Mouse (Mus musculus) thymus, postnatal 0 days (tissue): ENCODE results near the gene Cd180. TPM values are rescaled to one million over a fixed set of nuclear protein-coding genes. Genes with fewer than 3 reads are reported as not detected.
"Not testable (repeated sequence)": the region's sequence is repeated elsewhere in the genome, so short reads cannot be mapped to it uniquely, and the experiment has no call there.

ENCODE experiments used
- DNase-seq: peaks from one replicate; pipeline ENCODE4 v3.0.0-alpha.2; 2015; ENCODE audit warnings: low spot score
- polyA plus RNA-seq: library from polyadenylated mRNA; unstranded; fragments of >200 nt; fragmentation: Nextera tagmentation; extraction: Ambion mirVana; gene quantifications from 2 replicates; pipeline ENCODE4 v1.2.1, GENCODE M21; 2015

Cd180 gene
- polyA plus RNA-seq, 1 experiment from 2014 or later, result 1.1 TPM

DNA sequence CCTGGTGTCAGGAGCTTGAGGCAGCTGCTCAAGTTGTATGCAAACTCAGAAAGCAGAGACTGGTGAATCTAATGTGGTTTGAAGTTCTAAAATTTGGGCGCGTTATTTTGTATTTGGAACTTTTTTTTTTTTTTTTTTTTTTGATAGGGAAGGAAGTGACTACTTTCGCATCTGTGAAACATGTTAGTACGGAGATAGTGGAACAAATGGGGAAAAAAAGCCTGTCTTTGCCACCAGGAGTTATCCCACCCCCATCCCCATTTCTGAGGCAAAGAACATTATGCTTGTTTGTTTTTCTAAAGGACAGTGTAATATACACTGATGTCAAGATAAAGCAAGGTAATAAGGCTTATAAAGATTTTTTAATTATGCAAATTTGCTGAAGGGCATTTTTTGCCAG lies 15.8 kb upstream of the Cd180 start:
- DNase-seq, result not testable (repeated sequence)

DNA sequence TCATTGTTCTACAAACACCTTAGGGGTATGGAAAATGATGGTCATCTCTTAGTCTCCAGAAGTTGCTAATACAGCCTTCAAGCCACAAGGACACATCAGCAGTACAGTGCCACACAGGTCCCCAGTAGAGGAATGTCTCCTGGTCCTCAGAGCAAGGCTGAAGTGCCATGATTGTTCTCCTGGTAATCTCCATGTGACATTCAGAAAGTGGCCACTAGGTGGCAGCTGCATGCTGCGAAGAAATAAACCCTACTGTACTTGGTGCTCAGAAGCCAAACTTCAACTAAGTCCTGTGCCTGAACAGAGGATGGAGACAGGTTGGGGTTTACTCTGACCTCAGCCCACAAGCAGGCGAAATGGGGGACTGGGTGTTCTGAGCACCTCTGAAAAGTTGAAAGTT lies 14.9 kb upstream of the Cd180 start:
- DNase-seq, result peak; percentile 80

DNA sequence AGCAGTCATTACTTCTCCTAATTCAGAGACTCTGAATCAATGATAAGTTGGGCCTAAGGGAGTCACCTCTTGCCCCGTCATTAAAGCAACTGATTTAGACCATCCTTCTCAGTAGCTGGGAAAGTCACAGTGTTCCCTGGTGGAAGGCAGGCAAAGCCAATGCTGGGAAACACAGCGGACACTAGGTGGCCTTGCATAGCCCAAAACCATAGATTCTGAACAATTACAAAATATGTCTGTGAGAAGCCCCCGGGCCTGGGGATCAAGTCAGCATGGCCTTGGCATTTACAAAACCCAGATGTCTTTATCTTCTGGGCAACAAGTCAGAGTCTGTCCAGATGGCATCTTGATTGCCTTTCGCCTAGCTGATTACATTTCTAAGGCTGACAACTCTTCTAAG lies 8.5 kb upstream of the Cd180 start:
- no peak for DNase-seq

DNA sequence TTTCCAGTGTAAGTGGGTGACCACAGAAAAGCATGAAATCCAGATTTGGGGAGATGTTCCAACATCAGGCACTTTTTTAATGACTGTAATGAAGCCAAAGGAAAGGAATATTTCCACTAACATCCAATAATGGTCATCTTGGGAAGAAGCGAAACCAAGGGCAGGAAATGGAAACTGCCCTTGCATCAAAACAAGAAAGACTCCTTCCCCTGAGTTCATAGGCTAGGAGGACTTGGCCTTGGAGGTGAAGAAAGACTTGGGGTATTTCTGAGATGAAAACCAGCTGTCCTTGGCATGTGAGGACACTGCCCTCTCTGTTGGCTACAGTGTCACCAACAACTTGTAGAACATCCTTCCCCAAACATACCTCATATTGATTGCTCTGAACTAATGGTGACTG lies 5.2 kb upstream of the Cd180 start:
- no peak for DNase-seq

DNA sequence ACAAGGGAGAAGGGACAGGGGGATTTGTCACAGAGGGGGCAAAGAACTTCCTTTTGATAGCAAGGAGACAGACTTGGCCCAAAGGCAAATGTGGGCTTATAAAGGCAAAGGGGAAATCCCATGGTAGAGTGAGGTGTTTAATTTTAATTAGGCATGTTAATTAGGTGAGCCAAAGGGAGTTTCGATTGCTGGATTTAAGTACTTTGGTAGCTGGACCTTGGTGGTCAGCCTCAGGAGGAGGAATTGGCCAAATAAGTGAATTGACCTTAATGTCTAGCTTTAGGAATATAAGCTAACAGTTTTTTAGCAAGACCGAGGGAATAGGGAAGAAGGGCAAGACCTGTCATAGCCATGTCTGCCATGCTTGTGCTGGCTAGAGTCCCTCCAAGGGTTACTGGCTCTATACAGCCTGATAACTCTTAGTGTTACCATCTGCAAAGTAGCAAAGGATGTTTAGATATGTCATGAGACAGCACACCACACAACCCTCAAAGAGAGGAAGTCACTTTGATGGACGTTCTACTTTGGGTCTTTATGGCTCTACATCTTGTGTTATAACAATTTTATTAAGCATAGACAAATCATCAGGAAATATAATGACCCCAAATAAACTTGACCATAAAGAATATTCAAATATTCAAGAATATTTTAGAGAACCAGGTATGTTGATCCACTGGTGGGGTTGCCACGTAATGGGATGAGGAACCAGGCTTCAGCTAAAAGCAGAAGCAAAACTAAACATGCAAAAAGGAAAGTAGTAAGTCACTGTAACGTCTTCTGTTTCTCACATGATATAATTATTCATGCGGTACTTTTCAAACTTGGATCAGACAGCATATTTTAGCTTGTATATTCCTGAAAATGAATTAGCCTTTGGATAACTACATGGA lies 3.9 kb upstream of the Cd180 start:
- no peak for DNase-seq

DNA sequence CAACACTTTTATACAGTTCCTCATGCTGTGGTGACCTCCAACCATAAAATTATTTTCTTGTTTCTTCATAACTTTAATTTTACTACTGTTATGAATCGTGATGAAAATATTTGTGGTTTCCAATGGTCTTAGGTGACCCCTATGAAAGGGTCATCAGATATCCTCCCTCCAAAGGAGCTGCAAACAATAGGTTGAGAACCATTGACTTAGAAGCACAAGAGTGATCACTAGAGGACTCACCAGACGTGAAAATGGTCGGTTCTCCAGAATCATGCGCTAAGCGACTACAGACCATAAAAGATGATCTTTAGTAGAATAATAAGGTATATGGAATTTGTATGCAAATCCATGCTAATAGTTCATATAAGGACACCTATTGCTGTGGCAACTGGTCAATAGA lies 3.2 kb upstream of the Cd180 start:
- DNase-seq, result no peak

DNA sequence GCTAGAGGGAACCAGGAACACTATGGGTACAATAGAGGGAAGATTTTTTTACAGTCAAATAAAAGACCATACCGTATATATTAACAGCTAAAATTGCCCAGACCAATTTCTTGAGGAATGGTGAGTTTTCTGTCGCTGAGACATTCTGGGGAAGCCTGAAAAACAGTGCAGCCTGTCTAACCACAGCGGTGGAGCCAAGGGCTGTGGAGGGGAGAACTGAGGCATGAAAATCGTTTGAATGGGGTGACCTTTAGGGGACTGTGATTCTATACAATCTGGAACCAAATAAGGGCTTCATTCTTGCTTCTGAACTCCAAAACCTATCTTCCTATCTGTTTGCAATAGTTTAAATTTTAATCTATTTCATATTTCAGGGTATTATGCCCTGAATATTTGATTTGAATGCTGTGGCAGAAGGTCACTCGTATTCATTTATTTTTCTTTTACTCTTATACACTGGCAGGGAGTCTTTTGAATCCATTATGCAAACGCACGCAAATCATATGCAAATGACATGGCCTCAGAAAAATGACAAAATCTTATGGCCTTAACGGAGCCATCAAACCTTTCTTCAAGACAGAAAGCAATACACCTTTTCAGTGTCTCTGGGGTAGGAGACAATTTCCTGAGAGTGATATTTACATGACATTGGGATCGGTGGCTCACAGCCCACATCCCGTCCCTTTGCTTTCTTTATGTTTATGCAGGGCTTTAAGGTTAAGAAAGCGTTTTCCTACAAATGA lies 1.8 kb upstream of the Cd180 start:
- no peak for DNase-seq

DNA sequence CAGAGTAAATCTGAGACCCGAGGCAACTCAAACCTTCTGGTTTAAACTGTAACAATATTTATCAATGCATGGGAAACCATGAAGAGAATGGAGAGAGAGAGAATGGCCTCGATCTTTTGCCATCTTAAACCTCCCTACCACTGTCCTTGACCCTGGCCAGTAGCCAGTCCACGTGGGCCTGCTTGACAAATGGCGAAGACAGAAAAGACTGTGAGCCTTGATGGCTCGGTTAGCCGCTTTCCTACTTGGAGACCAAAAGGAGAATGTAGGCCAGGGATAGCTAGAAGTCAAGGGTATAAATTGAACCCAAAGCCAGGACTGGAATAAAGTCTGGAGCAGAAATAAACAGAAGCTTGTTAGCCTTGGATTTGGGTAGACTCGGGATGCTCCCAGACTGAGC lies 796 bp downstream of the Cd180 start:
- DNase-seq, result no peak

DNA sequence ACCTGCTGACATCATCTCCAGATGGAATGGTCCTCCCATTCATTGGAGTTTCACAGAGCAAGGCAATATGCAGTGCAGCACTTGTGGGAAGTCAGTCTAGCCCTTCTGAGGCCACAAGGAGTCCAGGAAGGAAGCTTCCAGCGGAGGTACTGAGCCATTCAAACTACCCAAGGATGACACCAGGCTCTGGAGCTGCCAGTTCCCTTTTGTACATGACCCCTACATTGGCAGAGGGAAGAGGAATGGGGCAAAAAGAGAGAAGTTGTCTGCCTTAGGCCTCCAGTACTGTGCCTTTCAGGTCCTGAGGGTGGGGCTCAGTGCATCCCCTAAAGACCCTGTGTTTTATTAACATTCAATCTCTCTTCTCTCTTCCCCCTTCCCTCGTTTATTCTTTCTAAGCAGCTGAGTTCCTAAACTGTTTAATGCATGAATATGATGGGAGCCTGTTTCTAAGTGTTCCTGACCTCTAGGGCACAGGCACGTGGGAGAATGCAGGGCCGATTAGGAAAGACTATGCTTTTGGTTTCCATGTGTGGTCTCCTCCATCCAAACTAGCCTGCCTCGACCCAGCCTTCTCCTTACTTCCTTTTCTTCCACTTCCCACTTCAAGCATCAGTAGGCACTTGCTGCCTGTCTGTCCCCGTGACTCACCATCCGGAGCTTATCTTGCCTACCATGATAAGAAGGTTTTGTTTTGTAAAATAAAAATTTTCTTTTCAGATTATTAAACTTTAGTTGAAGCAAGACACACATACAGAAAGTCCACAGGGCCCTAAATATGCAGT lies 2.0 kb downstream of the Cd180 start:
- DNase-seq, result no peak

DNA sequence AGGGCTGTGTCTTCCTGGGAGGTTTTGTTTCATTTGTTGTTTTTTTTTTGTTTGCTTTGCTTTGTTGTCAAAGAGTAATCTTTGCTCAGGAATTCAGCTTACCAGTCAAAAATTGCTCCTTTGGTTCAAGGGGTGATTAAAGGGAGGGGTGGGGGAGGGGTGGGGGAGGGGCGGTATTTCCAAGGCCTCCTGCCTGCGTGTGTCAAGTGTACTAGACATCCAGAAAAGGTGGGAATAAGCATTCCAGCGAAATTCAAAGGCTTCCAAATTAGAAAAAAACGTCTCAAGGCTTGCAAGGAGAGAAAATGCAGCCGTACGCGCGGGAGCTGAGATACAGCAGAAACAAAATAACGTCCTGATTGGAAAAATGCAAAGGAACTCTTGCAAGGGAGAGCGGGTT lies 5.0 kb downstream of the Cd180 start:
- no peak for DNase-seq

DNA sequence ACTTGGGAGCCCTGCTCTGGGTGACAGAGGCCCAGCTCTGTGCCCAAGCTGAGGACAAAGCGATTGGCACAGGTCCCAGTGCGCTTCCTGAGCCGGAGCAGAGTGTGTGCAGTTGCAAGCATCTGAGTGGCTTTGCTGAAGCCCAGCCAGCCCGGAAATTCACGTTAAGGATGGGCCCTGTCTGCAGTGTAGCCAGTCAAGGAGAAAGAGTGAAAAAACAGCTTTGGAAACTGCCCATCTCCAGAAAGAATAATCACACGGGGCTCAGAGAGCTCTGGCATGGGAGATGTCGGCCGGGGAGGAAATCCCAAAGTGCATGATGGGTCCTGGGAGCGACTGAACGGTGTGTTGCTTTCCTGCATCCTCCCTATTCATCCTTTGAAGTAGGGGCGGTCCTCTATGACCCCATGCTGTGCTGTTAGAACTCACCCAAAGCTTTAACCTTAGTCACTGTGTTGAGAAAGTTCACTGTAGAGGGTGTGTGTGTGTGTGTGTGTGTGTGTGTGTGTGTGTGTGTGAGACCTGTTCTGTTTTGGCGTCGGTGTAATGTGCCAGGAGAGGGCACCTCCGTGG lies 5.5 kb downstream of the Cd180 start:
- DNase-seq, result no peak

DNA sequence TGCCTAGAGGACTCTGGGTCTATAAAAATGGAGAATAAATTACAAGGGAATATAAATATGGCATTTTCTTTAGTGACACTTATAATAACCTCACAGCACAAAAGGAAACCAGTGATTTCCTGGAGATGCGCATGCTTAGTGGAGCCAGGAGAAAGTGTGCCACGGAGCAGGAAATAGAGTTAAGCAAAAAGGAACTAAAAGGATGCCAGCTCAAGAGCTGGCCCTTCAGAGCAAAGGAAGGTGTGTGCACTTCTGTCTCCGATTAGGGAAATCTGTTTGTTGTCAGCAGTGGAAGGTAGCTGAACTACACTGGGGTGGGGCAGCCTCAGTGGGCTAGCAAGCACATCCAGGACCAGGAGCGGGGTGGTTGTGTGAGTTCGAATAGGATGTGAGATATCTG lies 6.8 kb downstream of the Cd180 start:
- no peak for DNase-seq

DNA sequence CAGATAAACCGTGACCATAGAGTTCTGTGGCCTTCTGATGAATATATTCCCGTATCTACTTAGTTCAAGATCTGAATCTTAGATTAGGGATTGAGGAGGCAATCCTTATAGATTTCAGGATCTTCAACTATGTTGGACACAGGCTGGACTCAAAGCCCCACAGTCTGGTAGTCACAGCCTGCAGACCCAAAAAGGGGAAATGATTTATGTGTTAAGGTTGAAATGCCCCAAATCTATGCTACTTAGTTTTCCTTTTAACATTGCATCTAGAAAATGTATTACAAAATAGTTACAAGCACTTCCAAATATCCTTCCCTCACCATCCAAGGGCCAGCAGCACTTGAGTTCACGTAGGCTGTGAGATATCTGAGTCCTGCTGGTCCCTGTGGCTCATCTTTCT lies 7.4 kb downstream of the Cd180 start:
- no peak for DNase-seq

DNA sequence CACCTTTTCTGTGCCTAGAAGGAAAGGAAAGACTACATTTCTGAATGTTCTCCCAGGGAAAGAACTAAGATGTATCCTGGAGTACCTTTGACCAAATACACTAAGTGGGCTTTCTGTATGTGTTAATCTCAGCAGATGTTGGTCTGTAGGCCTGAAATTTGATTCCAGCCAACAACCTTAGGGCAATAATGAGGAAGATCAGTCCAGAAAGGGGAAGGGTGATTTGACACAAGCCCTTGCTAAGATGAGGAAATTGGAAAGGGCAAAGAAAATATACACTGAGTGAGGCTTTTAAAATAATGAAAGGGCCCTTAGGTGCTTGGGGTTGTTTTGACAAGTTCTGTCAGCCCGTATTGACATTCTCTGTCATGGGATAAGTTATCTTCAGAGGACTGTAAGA lies 23.6 kb downstream of the Cd180 start:
- no peak for DNase-seq

DNA sequence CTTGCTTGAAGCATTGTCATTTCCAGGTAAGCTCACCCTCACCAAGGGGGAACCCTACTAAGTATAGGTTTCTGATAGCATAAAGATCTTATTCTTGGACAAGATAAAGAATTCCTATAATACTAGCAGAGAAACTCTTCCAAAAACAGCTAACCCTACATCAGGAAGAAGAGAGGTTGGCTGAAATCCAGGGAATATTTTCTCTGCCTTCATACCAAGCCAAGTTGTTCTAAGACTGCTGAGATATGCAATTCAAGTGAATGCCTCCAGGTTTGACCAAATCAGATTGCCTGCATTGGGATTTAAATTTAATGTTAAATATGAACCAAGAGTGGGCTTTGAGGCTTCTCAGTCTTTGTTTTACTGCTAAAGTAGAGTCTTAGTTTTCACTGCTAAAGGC lies 32.1 kb downstream of the Cd180 start:
- DNase-seq, result no peak

DNA sequence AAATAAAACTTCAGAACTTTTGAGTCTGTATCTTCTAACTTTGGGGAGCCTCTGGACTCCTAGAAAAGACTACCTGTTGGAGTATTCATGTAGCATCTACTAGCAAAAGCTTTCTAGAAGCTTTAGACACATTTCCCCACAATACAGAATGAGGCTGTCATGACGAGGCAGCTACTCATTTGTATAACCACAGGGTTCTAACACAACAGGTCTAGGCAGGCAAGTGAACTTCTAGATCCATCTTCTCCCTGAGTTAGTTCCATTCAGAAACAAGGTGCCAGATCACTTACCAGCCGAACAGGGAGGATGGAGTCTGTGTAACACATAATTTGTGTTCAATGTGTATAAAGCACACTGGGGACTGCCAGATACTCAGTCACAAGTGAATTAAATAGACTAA lies 32.5 kb downstream of the Cd180 start:
- no peak for DNase-seq

DNA sequence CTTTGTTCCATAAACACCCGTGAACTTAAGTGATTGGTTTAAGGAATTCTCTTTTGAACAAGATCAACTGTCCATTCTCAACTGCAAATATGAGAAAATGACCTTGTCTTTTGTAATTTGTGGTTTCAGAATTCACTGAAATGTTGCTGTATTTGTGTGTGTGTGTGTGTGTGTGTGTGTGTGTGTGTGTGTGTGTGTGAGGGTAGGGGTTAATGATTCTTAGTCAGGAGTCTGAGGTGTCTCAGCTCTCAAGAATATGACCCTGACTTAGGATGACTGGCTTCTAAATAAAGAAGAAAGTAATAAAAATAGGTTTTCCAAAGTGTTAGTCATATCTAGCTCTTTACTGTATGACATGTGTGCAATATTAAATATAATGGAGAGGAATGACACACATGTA lies 33.5 kb downstream of the Cd180 start:
- no peak for DNase-seq

DNA sequence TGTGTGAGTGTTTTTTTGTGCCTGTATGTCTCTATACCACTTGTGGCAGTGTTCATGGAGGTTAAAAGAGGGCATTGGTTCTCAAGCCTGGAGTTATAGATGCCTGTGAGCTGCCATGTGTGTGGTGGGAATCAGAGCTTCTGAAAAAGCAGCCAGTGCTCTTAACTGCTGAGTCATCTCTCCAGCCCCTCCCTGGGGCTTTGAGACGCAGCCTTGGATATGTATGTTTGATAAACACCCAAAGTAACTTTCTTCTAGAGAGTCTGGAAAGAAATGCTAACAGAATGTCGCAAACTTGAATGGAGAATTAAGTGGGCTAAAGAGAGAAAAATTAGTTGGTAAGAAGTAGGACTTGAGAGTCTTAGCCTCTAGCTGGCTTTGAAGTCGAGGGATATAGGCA lies 34.7 kb downstream of the Cd180 start:
- no peak for DNase-seq

DNA sequence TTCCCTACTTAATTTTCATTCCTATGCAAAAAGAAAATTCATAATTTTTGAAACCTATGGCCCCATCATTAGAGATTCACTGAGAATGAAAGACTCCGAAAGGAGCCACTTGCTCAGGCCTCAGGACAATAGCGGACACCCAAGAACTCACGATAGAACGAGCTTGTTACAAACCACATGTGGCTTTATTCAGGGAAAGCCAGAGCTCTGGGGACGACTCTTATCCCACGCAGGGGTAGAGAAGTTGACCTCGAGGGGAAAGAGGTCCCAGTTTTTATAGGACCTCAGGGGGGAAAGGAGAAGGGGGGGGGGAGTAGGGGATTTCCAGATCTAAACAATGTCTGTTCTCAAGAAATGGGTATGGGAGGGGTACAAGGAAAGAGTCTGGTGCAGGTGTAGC lies 35.6 kb downstream of the Cd180 start:
- DNase-seq, result not testable (repeated sequence)

DNA sequence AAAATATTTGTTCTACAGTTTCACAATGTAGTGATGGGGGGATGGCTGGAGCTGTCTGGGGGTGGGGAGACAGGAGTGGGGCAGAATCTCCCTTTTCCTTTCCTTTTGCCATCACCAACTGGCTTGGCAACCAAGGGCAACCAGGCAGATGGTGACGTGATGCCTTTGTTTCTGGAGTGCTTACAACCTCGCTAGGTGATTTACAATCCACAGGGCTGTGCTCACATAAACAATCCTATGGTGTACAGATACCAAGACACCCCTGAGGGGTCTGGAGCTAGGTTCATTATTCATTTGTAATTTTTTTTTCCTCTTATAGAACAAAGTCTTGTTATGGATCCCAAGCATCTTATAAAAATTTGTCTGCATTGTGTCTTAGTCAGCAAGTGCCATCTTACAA lies 39.7 kb downstream of the Cd180 start:
- DNase-seq, result no peak

DNA sequence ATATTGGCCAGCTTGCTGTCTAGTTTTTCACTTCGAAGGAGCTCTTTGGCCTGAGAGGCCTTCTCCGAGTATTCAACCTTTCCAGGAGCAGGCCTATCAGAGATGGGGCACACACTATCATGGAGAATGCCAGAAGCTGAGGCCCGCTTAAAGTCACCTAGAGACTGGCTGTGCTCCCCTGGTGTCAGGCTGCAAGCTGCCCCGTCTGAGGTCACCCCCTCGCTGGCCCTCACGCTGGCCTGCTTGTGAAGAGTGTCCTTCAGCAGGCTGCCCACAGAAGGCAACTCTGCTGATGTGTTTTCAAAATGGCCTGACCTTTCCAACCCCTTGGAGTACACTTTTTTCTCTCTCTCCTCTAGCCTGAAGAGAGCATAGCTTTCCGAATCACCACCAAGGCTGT lies 44.5 kb downstream of the Cd180 start:
- DNase-seq, result no peak
